Mouse (Mus musculus): ENCODE measurements around the gene Nhlh2. TPM values are rescaled to one million over a fixed set of nuclear protein-coding genes. Genes with fewer than 3 reads are reported as not detected.

Nhlh2 gene
- polyA plus RNA-seq, 1 experiment: not detected

GRCm38 (mm10) chr3:102024981-102025451 lies 15.1 kb downstream of the Nhlh2 start:
- DNase-seq (ENCODE audit: low read depth): no peak

GRCm38 (mm10) chr3:102025659-102026058 lies 15.8 kb downstream of the Nhlh2 start:
- DNase-seq (ENCODE audit: low read depth): no peak

DNA sequence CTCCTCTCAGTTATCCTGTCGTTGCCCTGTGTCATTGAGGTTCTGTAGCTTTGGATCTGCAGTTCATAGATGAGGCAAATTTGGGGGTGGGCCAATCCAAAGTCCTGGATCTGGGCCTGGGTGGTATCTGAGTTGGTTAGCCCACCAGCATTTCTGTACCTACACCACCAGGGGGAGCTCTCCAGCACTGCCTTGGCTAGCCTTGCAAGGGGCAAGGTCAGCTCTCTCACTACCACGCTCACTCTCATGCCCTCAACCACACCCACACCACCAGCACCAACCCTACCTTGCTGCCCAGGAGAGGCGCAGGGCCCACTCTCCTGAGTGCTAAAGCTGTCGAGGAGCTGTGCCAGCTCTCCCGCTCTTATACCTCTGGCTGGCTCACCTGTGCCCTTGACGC lies 18.0 kb downstream of the Nhlh2 start:
- no peak for DNase-seq (ENCODE audit: low read depth)

GRCm38 (mm10) chr3:102037806-102038205 lies 27.9 kb downstream of the Nhlh2 start:
- DNase-seq (ENCODE audit: low read depth): no peak

GRCm38 (mm10) chr3:102038608-102039007 lies 28.7 kb downstream of the Nhlh2 start:
- DNase-seq (ENCODE audit: low read depth): peak; percentile 58

GRCm38 (mm10) chr3:102041632-102042031 lies 31.8 kb downstream of the Nhlh2 start:
- peak; percentile 90 for DNase-seq (ENCODE audit: low read depth)

GRCm38 (mm10) chr3:102045071-102045470 lies 35.2 kb downstream of the Nhlh2 start:
- DNase-seq (ENCODE audit: low read depth): no peak

DNA sequence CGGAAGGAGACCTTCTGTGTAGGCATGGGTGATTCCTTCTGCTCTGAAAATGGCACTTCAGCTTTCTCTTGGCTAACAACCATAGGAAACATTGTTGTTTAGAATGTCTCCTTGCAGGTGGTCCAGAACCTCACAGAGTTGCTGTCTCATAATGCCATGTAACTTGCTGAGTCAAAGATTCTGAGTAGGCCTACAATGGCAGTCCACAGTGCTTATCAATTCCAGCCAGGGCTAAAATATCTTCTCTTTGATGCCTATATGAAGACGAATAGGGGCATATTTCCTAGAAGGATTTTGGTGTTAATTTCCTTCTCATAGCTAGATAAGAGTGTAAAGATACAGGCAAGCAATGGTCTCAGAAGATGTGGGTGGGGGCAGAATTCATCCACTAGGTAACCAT lies 37.7 kb downstream of the Nhlh2 start:
- no peak for DNase-seq (ENCODE audit: low read depth)

GRCm38 (mm10) chr3:102049207-102050104 lies 39.6 kb downstream of the Nhlh2 start:
- DNase-seq (ENCODE audit: low read depth): no peak

DNA sequence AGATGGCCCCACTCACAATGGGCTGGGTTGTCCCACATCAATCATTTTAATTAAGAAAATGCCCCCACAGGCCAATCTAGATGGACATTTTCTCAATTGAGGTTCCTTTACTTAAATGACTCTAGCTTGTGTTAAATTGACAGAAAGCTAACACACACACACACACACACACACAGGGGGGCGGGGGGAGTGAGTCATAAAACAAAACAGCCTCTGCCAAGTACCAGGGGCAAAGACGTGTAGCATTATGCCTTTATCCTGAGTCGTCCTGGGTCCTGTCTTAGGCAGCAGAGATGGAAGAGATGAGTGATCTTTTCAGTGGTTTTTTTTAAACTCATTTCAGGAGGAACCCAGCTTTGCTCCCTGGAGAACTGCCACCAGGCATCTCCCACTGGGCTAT lies 42.2 kb downstream of the Nhlh2 start:
- DNase-seq (ENCODE audit: low read depth): no peak

GRCm38 (mm10) chr3:102053293-102053692 lies 43.4 kb downstream of the Nhlh2 start:
- DNase-seq (ENCODE audit: low read depth): no peak

DNA sequence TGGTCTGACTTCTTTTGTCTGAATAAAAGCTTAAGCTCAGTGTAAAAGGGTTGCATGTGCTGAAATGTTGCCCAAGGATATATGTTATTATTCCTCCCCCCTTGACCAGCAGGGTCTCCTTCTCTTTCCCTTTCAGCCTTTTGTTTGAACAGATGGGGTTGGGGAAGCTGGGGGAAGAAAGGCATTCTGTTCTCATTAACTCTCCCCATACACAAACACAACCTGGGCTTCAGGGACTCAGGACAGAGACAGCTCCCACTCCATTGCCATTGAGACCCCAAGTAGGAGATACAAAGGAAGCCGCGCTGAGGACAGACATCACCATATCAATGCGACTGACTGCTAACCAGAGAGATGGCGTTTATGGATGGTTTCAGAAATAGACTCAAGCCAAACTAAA lies 46.0 kb downstream of the Nhlh2 start:
- DNase-seq (ENCODE audit: low read depth): no peak

GRCm38 (mm10) chr3:102060065-102060464 lies 50.2 kb downstream of the Nhlh2 start:
- no peak for DNase-seq (ENCODE audit: low read depth)

DNA sequence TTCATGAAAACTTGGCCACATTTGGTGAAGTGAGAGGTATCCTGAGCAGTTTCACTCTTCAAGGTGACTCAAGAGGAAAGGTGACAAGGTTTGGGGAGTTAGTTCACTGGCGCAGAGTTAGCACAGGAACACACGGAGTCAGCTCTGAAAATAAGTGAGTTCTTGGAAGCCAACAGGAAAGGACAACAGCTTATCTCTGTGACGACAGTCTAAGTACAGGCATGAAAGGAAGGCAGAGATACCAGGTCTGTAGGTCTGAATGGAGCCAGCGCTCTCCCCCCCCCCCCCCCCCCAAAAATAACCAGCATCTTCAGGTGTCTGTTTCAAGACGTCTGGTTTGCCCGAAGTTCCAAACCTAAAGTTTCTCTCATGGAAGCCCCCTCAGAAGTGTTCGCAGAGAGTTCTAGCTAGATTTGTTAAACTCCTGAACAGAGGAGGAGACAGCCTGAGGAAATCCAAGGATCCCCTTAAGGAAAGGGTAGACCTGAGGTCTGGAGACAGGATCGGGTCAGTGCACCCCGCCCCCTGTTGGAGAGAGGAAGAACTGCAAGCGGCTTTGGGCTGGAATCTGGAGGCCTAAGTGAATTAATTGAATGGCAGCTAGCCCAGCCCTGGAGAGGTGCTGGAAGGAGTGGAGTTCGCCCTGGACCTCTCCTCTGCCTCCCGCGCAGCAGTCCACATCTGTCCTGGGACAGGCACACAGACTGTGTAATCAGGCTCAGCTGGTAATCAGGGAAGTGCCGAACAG lies 52.2 kb downstream of the Nhlh2 start:
- no peak for DNase-seq (ENCODE audit: low read depth)

- no peak for DNase-seq (ENCODE audit: low read depth)
These were observed 52.8 kb downstream of the Nhlh2 start for GRCm38 (mm10) chr3:102062671-102063010.

DNA sequence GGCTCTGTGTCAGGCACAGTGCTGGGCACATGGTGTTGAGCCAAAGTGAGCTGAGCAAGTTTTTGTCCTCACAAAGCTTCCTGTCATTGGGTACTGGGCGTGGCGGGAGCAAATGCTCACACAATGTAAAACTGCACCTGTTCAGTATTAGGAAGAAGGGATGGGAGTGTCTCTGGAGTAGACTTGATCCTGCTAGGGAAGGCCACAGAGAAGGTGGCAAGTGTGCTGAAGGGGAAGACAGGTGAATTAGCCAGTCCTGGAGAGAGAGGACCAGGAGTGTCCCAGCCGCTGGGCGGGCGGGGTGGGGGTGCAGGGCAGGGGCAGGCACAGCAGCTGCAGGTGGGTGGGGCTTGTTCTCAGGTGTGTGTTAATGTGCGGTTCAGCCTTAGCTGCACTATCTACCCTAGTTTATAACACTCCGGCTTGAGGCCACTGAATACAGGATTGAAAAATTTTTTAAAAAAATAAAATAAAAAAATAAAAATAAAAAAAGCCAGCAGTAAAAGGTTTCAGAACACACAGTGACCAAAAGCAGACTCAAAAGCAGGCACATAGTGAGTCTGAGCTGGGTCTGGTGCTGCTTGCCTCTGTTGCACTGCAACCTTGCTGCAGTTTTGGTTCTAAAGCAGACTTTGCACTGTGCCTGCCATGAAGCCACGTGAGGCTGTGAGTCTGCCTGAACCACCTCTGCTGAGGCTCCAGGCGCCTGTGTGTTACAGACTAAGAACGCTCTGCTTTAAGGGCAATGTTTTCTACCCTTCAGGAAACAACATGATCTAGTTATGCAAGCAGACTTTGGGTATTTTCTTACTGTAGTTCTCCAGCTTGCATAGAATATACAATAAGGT lies 53.6 kb downstream of the Nhlh2 start:
- DNase-seq (ENCODE audit: low read depth): no peak

- no peak for DNase-seq (ENCODE audit: low read depth)
These were observed 54.7 kb downstream of the Nhlh2 start for GRCm38 (mm10) chr3:102064566-102064965.

Other genes with a start within 250 kb of the Nhlh2 start
- gene Mab21l3, start 161.1 kb upstream of the Nhlh2 start, polyA plus RNA-seq (2012; rRNA removed): 0.88 and 1.4 TPM in 2 replicates
- 2.7 and 3.1 TPM in 2 replicates for gene Slc22a15, start 85.6 kb upstream of the Nhlh2 start, polyA plus RNA-seq (2012; rRNA removed)
- 7.8 and 8.1 TPM in 2 replicates for gene Casq2, start 76.3 kb downstream of the Nhlh2 start, polyA plus RNA-seq (2012; rRNA removed)
- 27.8 and 29.5 TPM in 2 replicates for gene Vangl1, start 194.6 kb downstream of the Nhlh2 start, polyA plus RNA-seq (2012; rRNA removed)